Mouse (Mus musculus): ENCODE results near the gene Pax2. TPM values are rescaled to one million over a fixed set of nuclear protein-coding genes. Genes with fewer than 3 reads are reported as not detected.

The Pax2 gene
- polyA plus RNA-seq, 1 experiment = 29.7 TPM

GRCm38 (mm10) chr19:44825216-44825768, 69.4 kb downstream of the Pax2 start:
- Histone ChIP-seq H3K4me1 (ENCODE audit: control insufficient read depth, insufficient read depth, low read length) (no peaks in the 10 kb centered on the region), H3K27ac (ENCODE audit: insufficient read depth, low read depth, low read length) (no peak overlapping the region), H3K4me3 (ENCODE audit: insufficient read depth, low read depth, low read length) (no peak overlapping the region), H3K27me3 (replicated peaks; ENCODE audit: control insufficient read depth, insufficient read depth, low read length) (no peaks in the 10 kb centered on the region), H3K36me3 (ENCODE audit: control insufficient read depth, insufficient read depth, low read length) (peaks cover 3% of the 10 kb centered on the region)
- no peak for TF ChIP-seq CTCF (conservative IDR thresholded peaks at IDR 0.05; ENCODE audit: insufficient read depth, insufficient read length, low read depth, low read length)
- TF ChIP-seq POLR2A (IDR thresholded peaks at IDR 0.05; ENCODE audit: low read depth, low read length) = no peak
- no peak for DNase-seq
- 61% methylated on average over 11 of the region's 11 CpGs for WGBS

GRCm38 (mm10) chr19:44825819-44826218, 70.0 kb downstream of the Pax2 start:
- Histone ChIP-seq H3K27ac (ENCODE audit: insufficient read depth, low read depth, low read length) (no peak overlapping the region), H3K4me3 (ENCODE audit: insufficient read depth, low read depth, low read length) (no peak overlapping the region), H3K27me3 (replicated peaks; ENCODE audit: control insufficient read depth, insufficient read depth, low read length) (no peaks in the 10 kb centered on the region), H3K4me1 (ENCODE audit: control insufficient read depth, insufficient read depth, low read length) (no peaks in the 10 kb centered on the region), H3K36me3 (ENCODE audit: control insufficient read depth, insufficient read depth, low read length) (peaks cover 3% of the 10 kb centered on the region)
- TF ChIP-seq POLR2A (IDR thresholded peaks at IDR 0.05; ENCODE audit: low read depth, low read length) (no peak), CTCF (conservative IDR thresholded peaks at IDR 0.05; ENCODE audit: insufficient read depth, insufficient read length, low read depth, low read length) (no peak; the same call in 1 of the 2 replicates)
- WGBS = 37% methylated on average over 4 of the region's 4 CpGs
- no peak for DNase-seq

- H3K4me3 ChIP-seq (ENCODE audit: insufficient read depth, low read depth, low read length) = no peak overlapping the region
- WGBS = 50% methylated on average over 1 of the region's 1 CpGs
- DNase-seq = no peak
- H3K36me3 ChIP-seq (ENCODE audit: control insufficient read depth, insufficient read depth, low read length) = peaks cover 1% of the 10 kb centered on the region; the same call in 1 of the 2 replicates
- H3K27me3 ChIP-seq (replicated peaks; ENCODE audit: control insufficient read depth, insufficient read depth, low read length) = no peaks in the 10 kb centered on the region
- no peak overlapping the region for H3K27ac ChIP-seq (ENCODE audit: insufficient read depth, low read depth, low read length)
- TF ChIP-seq POLR2A (IDR thresholded peaks at IDR 0.05; ENCODE audit: low read depth, low read length) (no peak), CTCF (conservative IDR thresholded peaks at IDR 0.05; ENCODE audit: insufficient read depth, insufficient read length, low read depth, low read length) (no peak)
- H3K4me1 ChIP-seq (ENCODE audit: control insufficient read depth, insufficient read depth, low read length) = peaks cover 4% of the 10 kb centered on the region
Measured at GRCm38 (mm10) chr19:44833391-44833790, 77.5 kb downstream of the Pax2 start.

- DNase-seq = peak; percentile 41
- WGBS = 19% methylated on average over 11 of the region's 11 CpGs
Measured at GRCm38 (mm10) chr19:44834218-44835041, 78.6 kb downstream of the Pax2 start.

GRCm38 (mm10) chr19:44835042-44835930, 79.4 kb downstream of the Pax2 start:
- no peak for DNase-seq
- 54% methylated on average over 34 of the region's 34 CpGs for WGBS
- no peak for TF ChIP-seq POLR2A (IDR thresholded peaks at IDR 0.05; ENCODE audit: low read depth, low read length)
- Histone ChIP-seq H3K4me3 (ENCODE audit: insufficient read depth, low read depth, low read length) (no peak overlapping the region), H3K36me3 (ENCODE audit: control insufficient read depth, insufficient read depth, low read length) (peaks cover 1% of the 10 kb centered on the region; the same call in 1 of the 2 replicates), H3K27ac (ENCODE audit: insufficient read depth, low read depth, low read length) (no peak overlapping the region), H3K4me1 (ENCODE audit: control insufficient read depth, insufficient read depth, low read length) (peaks cover 4% of the 10 kb centered on the region), H3K27me3 (replicated peaks; ENCODE audit: control insufficient read depth, insufficient read depth, low read length) (no peaks in the 10 kb centered on the region)

More at GRCm38 (mm10) chr19:44834218-44835041, 78.6 kb downstream of the Pax2 start:
- Histone ChIP-seq H3K4me3 (ENCODE audit: insufficient read depth, low read depth, low read length) (no peak overlapping the region), H3K36me3 (ENCODE audit: control insufficient read depth, insufficient read depth, low read length) (peaks cover 1% of the 10 kb centered on the region; the same call in 1 of the 2 replicates), H3K4me1 (ENCODE audit: control insufficient read depth, insufficient read depth, low read length) (peaks cover 4% of the 10 kb centered on the region), H3K27me3 (replicated peaks; ENCODE audit: control insufficient read depth, insufficient read depth, low read length) (no peaks in the 10 kb centered on the region), H3K27ac (ENCODE audit: insufficient read depth, low read depth, low read length) (no peak overlapping the region)
- no peak for TF ChIP-seq CTCF (conservative IDR thresholded peaks at IDR 0.05; ENCODE audit: insufficient read depth, insufficient read length, low read depth, low read length)
- no peak for TF ChIP-seq POLR2A (IDR thresholded peaks at IDR 0.05; ENCODE audit: low read depth, low read length)

GRCm38 (mm10) chr19:44835931-44836861, 80.4 kb downstream of the Pax2 start:
- peak overlapping the region; percentile 12; the same call in 1 of the 2 replicates for H3K4me3 ChIP-seq (ENCODE audit: insufficient read depth, low read depth, low read length)
- H3K36me3 ChIP-seq (ENCODE audit: control insufficient read depth, insufficient read depth, low read length) = peaks cover 1% of the 10 kb centered on the region; the same call in 1 of the 2 replicates
- TF ChIP-seq CTCF (conservative IDR thresholded peaks at IDR 0.05; ENCODE audit: insufficient read depth, insufficient read length, low read depth, low read length) = no peak
- no peak for TF ChIP-seq POLR2A (IDR thresholded peaks at IDR 0.05; ENCODE audit: low read depth, low read length)
- WGBS = 41% methylated on average over 71 of the region's 71 CpGs
- H3K4me1 ChIP-seq (ENCODE audit: control insufficient read depth, insufficient read depth, low read length) = peaks cover 4% of the 10 kb centered on the region
- DNase-seq = no peak
- no peak overlapping the region for H3K27ac ChIP-seq (ENCODE audit: insufficient read depth, low read depth, low read length)
- H3K27me3 ChIP-seq (replicated peaks; ENCODE audit: control insufficient read depth, insufficient read depth, low read length) = no peaks in the 10 kb centered on the region

Data from kidney, adult 2 months (tissue).